Mouse (Mus musculus) lung, embryonic 15.5 days (tissue): ENCODE data around the gene Taf8. TPM values are rescaled to one million over a fixed set of nuclear protein-coding genes. Genes with fewer than 3 reads are reported as not detected.

Experiments used
- ATAC-seq: fragments of 200-750 bp; cut with Nextera tagmentation; 2 replicates; pipeline ENCODE4 v1.8.0; 2017; ENCODE audit warnings: moderate number of reproducible peaks, borderline replicate concordance; ENCODE audit not compliant: low FRiP score, low TSS enrichment; ENCODE audit errors: extremely low read depth
- H3K27ac ChIP-seq: fragments of 300-500 bp; sonication (generic); 2 replicates; pipeline ENCODE4 v1.5.1; 2015; ENCODE audit warnings: moderate library complexity, mild to moderate bottlenecking, inconsistent platforms
- H3K27me3 ChIP-seq: fragments of 300-500 bp; sonication (generic); 2 replicates; pipeline ENCODE4 v1.6.1; 2015; ENCODE audit warnings: inconsistent platforms
- H3K36me3 ChIP-seq: fragments of 300-500 bp; sonication (generic); 2 replicates; pipeline ENCODE4 v1.6.1; 2015; ENCODE audit warnings: inconsistent platforms
- H3K4me1 ChIP-seq: fragments of 300-500 bp; sonication (generic); 2 replicates; pipeline ENCODE4 v1.6.1; 2015; ENCODE audit warnings: inconsistent platforms
- H3K4me2 ChIP-seq: fragments of 300-500 bp; sonication (generic); 2 replicates; pipeline ENCODE4 v1.6.1; 2015; ENCODE audit warnings: inconsistent platforms, mild to moderate bottlenecking, moderate library complexity
- H3K4me3 ChIP-seq: fragments of 300-500 bp; sonication (generic); 2 replicates; pipeline ENCODE4 v1.5.1; 2015; ENCODE audit warnings: mild to moderate bottlenecking, inconsistent platforms
- H3K9ac ChIP-seq: fragments of 300-500 bp; sonication (generic); 2 replicates; pipeline ENCODE4 v1.6.1; 2015; ENCODE audit warnings: inconsistent platforms
- H3K9me3 ChIP-seq: fragments of 300-500 bp; sonication (generic); 2 replicates; pipeline ENCODE4 v1.6.1; 2016; ENCODE audit warnings: inconsistent platforms
- WGBS: fragments of 180-500 bp; shearing (Covaris S2); methylation state at CpG from one replicate; pipeline ENCODE4 v1.1.7; 2015; 5-methylcytosine and 5-hydroxymethylcytosine counted together
- polyA plus RNA-seq: library from polyadenylated mRNA; unstranded; fragments of >200 nt; fragmentation: Nextera tagmentation; extraction: Ambion mirVana; gene quantifications from 2 replicates; pipeline ENCODE4 v1.2.1, GENCODE M21; 2015

The Taf8 gene
- polyA plus RNA-seq, 1 experiment from 2014 or later, result 32.3 TPM

- Histone ChIP-seq H3K36me3 (no peaks in the 10 kb centered on the region), H3K4me2 (no peak overlapping the region), H3K9me3 (no peaks in the 10 kb centered on the region), H3K4me3 (no peak overlapping the region), H3K27ac (no peak overlapping the region), H3K27me3 (no peaks in the 10 kb centered on the region), H3K4me1 (peaks cover 39% of the 10 kb centered on the region), H3K9ac (no peak overlapping the region)
- WGBS, result 78% methylated on average over 7 of the region's 7 CpGs
- ATAC-seq, result no peak
Measured at GRCm38 (mm10) chr17:47515180-47515844, 13.2 kb upstream of the Taf8 start.

- H3K27ac ChIP-seq, result peak overlapping the region; percentile 30; the same call in 1 of the 2 replicates
- no peaks in the 10 kb centered on the region for H3K27me3 ChIP-seq
- H3K9me3 ChIP-seq, result no peaks in the 10 kb centered on the region
- no peak overlapping the region for H3K4me3 ChIP-seq
- H3K9ac ChIP-seq, result no peak overlapping the region
- no peak overlapping the region for H3K4me2 ChIP-seq
- H3K36me3 ChIP-seq, result no peaks in the 10 kb centered on the region
- no peak for ATAC-seq
- H3K4me1 ChIP-seq, result peaks cover 41% of the 10 kb centered on the region
- WGBS, result 53% methylated on average over 10 of the region's 10 CpGs
Measured at GRCm38 (mm10) chr17:47512956-47513775, 11.1 kb upstream of the Taf8 start.

GRCm38 (mm10) chr17:47511111-47512020, 9.3 kb upstream of the Taf8 start:
- Histone ChIP-seq H3K4me2 (peak overlapping the region; percentile 53), H3K4me1 (peaks cover 40% of the 10 kb centered on the region), H3K9ac (peak overlapping the region; percentile 18; the same call in 1 of the 2 replicates), H3K27ac (peak overlapping the region; percentile 94), H3K36me3 (no peaks in the 10 kb centered on the region), H3K4me3 (peak overlapping the region; percentile 24), H3K27me3 (no peaks in the 10 kb centered on the region), H3K9me3 (no peaks in the 10 kb centered on the region)
- WGBS, result 7% methylated on average over 25 of the region's 25 CpGs
- peak; percentile 91 for ATAC-seq

- 59% methylated on average over 9 of the region's 9 CpGs for WGBS
- no peaks in the 10 kb centered on the region for H3K36me3 ChIP-seq
- no peak overlapping the region for H3K9ac ChIP-seq
- peak overlapping the region; percentile 58 for H3K27ac ChIP-seq
- H3K27me3 ChIP-seq, result no peaks in the 10 kb centered on the region
- no peak overlapping the region for H3K4me3 ChIP-seq
- H3K4me2 ChIP-seq, result no peak overlapping the region
- ATAC-seq, result no peak
- no peaks in the 10 kb centered on the region for H3K9me3 ChIP-seq
- peaks cover 54% of the 10 kb centered on the region for H3K4me1 ChIP-seq
Measured at GRCm38 (mm10) chr17:47509031-47509705, 7.1 kb upstream of the Taf8 start.

- Histone ChIP-seq H3K9me3 (no peaks in the 10 kb centered on the region), H3K27me3 (no peaks in the 10 kb centered on the region), H3K9ac (no peak overlapping the region), H3K36me3 (no peaks in the 10 kb centered on the region), H3K4me1 (peaks cover 50% of the 10 kb centered on the region), H3K4me3 (peak overlapping the region; percentile 22), H3K4me2 (peak overlapping the region; percentile 57), H3K27ac (peak overlapping the region; percentile 94)
- WGBS, result 6% methylated on average over 12 of the region's 12 CpGs
- ATAC-seq, result peak; percentile 82
Measured at GRCm38 (mm10) chr17:47508012-47508608, 6.0 kb upstream of the Taf8 start.

GRCm38 (mm10) chr17:47507523-47507922, 5.4 kb upstream of the Taf8 start:
- H3K4me3 ChIP-seq, result no peak overlapping the region

GRCm38 (mm10) chr17:47506697-47507096, 4.6 kb upstream of the Taf8 start:
- Histone ChIP-seq H3K27ac (no peak overlapping the region; the same call in 1 of the 2 replicates), H3K36me3 (no peaks in the 10 kb centered on the region), H3K9ac (no peak overlapping the region), H3K9me3 (no peaks in the 10 kb centered on the region), H3K27me3 (no peaks in the 10 kb centered on the region), H3K4me1 (peaks cover 44% of the 10 kb centered on the region), H3K4me3 (no peak overlapping the region), H3K4me2 (no peak overlapping the region)
- no peak for ATAC-seq
- WGBS, result 96% methylated on average over 4 of the region's 4 CpGs

More at GRCm38 (mm10) chr17:47507523-47507922, 5.4 kb upstream of the Taf8 start:
- WGBS, result 62% methylated on average over 2 of the region's 2 CpGs
- Histone ChIP-seq H3K27ac (peak overlapping the region; percentile 94), H3K27me3 (no peaks in the 10 kb centered on the region), H3K9me3 (no peaks in the 10 kb centered on the region), H3K36me3 (no peaks in the 10 kb centered on the region), H3K4me1 (peaks cover 48% of the 10 kb centered on the region), H3K4me2 (peak overlapping the region; percentile 57), H3K9ac (no peak overlapping the region)
- no peak for ATAC-seq

- WGBS, result 81% methylated on average over 1 of the region's 1 CpGs
- no peak overlapping the region for H3K9ac ChIP-seq
- no peaks in the 10 kb centered on the region for H3K9me3 ChIP-seq
- H3K27me3 ChIP-seq, result no peaks in the 10 kb centered on the region
- no peaks in the 10 kb centered on the region for H3K36me3 ChIP-seq
- H3K4me3 ChIP-seq, result no peak overlapping the region
- H3K4me1 ChIP-seq, result peaks cover 43% of the 10 kb centered on the region
- no peak overlapping the region for H3K27ac ChIP-seq
- no peak for ATAC-seq
- H3K4me2 ChIP-seq, result peak overlapping the region; percentile 75
Measured at GRCm38 (mm10) chr17:47506042-47506441, 4.0 kb upstream of the Taf8 start.

- Histone ChIP-seq H3K27ac (peak overlapping the region; percentile 76), H3K9me3 (no peaks in the 10 kb centered on the region), H3K36me3 (peaks cover under 1% of the 10 kb centered on the region; the same call in 1 of the 2 replicates), H3K4me3 (peak overlapping the region; percentile 41), H3K9ac (peak overlapping the region; percentile 43; the same call in 1 of the 2 replicates), H3K4me2 (peak overlapping the region; percentile 75), H3K27me3 (no peaks in the 10 kb centered on the region), H3K4me1 (peaks cover 45% of the 10 kb centered on the region)
- WGBS, result 56% methylated on average over 2 of the region's 2 CpGs
- no peak for ATAC-seq
Measured at GRCm38 (mm10) chr17:47505566-47505965, 3.5 kb upstream of the Taf8 start.

- H3K27ac ChIP-seq, result peak within 1 kb of the TSS; percentile 76
- under 1% methylated on average over 22 of the region's 22 CpGs for WGBS
- H3K27me3 ChIP-seq, result no peaks in the 10 kb centered on the region
- H3K4me2 ChIP-seq, result peak within 1 kb of the TSS; percentile 75
- H3K4me1 ChIP-seq, result peaks cover 47% of the 10 kb centered on the region
- ATAC-seq, result peak; percentile 15; the same call in 1 of the 2 replicates
- peak within 1 kb of the TSS; percentile 43 for H3K9ac ChIP-seq
- peaks cover 6% of the 10 kb centered on the region; the same call in 1 of the 2 replicates for H3K36me3 ChIP-seq
- peak within 1 kb of the TSS; percentile 41 for H3K4me3 ChIP-seq
- no peaks in the 10 kb centered on the region for H3K9me3 ChIP-seq
Measured at GRCm38 (mm10) chr17:47504941-47505346, 2.9 kb upstream of the Taf8 start, which contains the start of gene Ccnd3. Gene Ccnd3, plus strand, starts transcription at chr17:47505051.
